Mouse (Mus musculus) heart, postnatal 14 days (tissue): ENCODE results near the gene St5. TPM values are rescaled to one million over a fixed set of nuclear protein-coding genes. Genes with fewer than 3 reads are reported as not detected.

Source experiments
- DNase-seq, 2 experiments: peaks; one replicate each; pipeline ENCODE4 v3.0.0; 2021 to 2022
- intact Hi-C: fragments of 180-260 bp; cut with DNase I; formaldehyde crosslinking; loops from one replicate; pipeline ENCODE4 v1.15.1; 2025
- long read RNA-seq, 2 experiments: library from polyadenylated mRNA; stranded (forward); transcript quantifications; one replicate each; pipeline ENCODE4 v2.0.0; 2021
- total RNA-seq, 2 experiments: library from RNA; stranded (reverse); gene quantifications; 2 replicates each; pipeline ENCODE4 v1.2.3; 2021

Gene St5
- 10 to 100 TPM; 33.5 to 35.2 TPM for total RNA-seq
- long read RNA-seq, experiment 1, full-length matches to known transcripts: 12 of 38 reads
- long read RNA-seq, experiment 1, partial matches to known transcripts: 9 of 38 reads
- long read RNA-seq, experiment 1, other reads (novel, unspliced or antisense): 17 of 38 reads
- long read RNA-seq, experiment 2, full-length matches to known transcripts: 13 of 29 reads
- long read RNA-seq, experiment 2, partial matches to known transcripts: 4 of 29 reads
- long read RNA-seq, experiment 2, other reads (novel, unspliced or antisense): 12 of 29 reads

GRCm38 (mm10) chr7:109703190-109704015 lies at the start of gene St5, which contains the start of gene Akip1:
TSS of gene St5 (minus strand) at chr7:109703605.
TSS of gene Akip1 (plus strand) at chr7:109703690.
- DNase-seq: peak; percentile 96 to 98
- intact Hi-C loops: loop anchor here (2.0 to 10.0 kb wide), 2 partner anchors 31 to 361 kb away; partner anchors contain the start of gene Zfp143

GRCm38 (mm10) chr7:109752008-109752925 lies 48.9 kb upstream of the St5 start, which contains the start of gene Tmem9b:
TSS of gene Tmem9b (minus strand) at chr7:109752875.
- DNase-seq: peak; percentile 84 to 87
- intact Hi-C loops: no loop called here

GRCm38 (mm10) chr7:109751427-109752007 lies 48.1 kb upstream of the St5 start:
- intact Hi-C loops: no loop called here
- no peak for DNase-seq

- intact Hi-C loops: no loop called here
- no peak for DNase-seq
Measured at GRCm38 (mm10) chr7:109747747-109748146, 44.3 kb upstream of the St5 start.

GRCm38 (mm10) chr7:109741703-109742102 lies 38.3 kb upstream of the St5 start:
- no peak for DNase-seq
- intact Hi-C loops: no loop called here

- no peak for DNase-seq
- intact Hi-C loops: no loop called here
Measured at GRCm38 (mm10) chr7:109741060-109741459, 37.7 kb upstream of the St5 start.

- DNase-seq: no peak
- intact Hi-C loops: no loop called here
Measured at GRCm38 (mm10) chr7:109739822-109740370, 36.5 kb upstream of the St5 start.

- intact Hi-C loops: no loop called here
- no peak for DNase-seq
Measured at GRCm38 (mm10) chr7:109734806-109735205, 31.4 kb upstream of the St5 start.

DNA sequence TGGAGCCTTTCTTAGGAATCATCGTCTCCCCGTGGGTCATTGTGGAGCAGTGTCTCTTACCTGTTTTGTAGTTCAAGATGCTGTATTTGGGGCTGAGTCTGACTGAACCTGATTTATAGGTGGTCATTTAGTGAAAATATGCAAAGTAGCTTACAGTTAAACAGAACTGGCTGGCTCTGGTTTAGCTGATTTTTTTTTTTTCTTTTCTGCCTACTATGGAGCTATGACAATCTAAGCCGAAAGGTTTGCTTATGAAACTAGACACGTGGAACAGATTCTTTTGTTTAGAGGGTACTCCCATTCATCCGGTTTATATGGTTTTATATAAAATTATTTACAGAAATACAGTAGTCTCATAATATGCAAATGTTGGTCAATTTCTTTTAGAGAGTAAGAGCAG lies 28.2 kb upstream of the St5 start, which contains the start of gene Ascl3:
Ascl3 (minus strand) TSS at position 101 of the 400 bp plus-strand sequence.
- intact Hi-C loops: no loop called here

DNA sequence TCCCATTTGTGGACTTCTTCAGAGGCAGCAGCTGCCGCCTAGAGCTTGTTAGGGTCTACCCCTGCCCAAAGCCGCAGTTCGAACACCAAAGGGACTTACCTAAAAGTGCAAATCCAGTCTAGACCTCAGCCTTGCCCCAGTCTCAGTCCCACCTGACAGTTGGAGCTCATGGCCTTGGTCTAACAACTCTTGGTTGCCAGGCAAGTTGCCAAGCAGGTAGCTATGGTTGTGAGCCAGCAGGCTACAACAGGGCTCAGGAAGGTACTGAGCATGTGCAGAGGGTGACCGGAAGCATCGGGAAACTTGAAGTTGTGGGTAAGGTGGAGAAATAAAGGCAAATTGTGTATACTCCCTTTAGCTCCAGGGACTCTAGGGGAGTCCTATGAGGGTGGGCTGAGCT lies 20.3 kb upstream of the St5 start, which contains the start of gene BC051019:
BC051019 (minus strand) TSS at position 154 of the 400 bp plus-strand sequence.
- DNase-seq: no peak
- intact Hi-C loops: no loop called here

More for the DNA sequence above, 28.2 kb upstream of the St5 start, which contains the start of gene Ascl3:
- DNase-seq: no peak

- no peak for DNase-seq
- intact Hi-C loops: no loop called here
Measured at GRCm38 (mm10) chr7:109723114-109723513, 19.7 kb upstream of the St5 start.

GRCm38 (mm10) chr7:109722618-109723017 lies 19.2 kb upstream of the St5 start:
- intact Hi-C loops: no loop called here
- DNase-seq: no peak

GRCm38 (mm10) chr7:109719286-109719685 lies 15.9 kb upstream of the St5 start:
- peak; percentile 28 to 63 for DNase-seq
- intact Hi-C loops: loop anchor here (2.0 kb wide), 1 partner anchor 190 kb away; no protein-coding TSS in a partner anchor

- intact Hi-C loops: no loop called here
- no peak for DNase-seq
Measured at GRCm38 (mm10) chr7:109713434-109713982, 10.1 kb upstream of the St5 start.

DNA sequence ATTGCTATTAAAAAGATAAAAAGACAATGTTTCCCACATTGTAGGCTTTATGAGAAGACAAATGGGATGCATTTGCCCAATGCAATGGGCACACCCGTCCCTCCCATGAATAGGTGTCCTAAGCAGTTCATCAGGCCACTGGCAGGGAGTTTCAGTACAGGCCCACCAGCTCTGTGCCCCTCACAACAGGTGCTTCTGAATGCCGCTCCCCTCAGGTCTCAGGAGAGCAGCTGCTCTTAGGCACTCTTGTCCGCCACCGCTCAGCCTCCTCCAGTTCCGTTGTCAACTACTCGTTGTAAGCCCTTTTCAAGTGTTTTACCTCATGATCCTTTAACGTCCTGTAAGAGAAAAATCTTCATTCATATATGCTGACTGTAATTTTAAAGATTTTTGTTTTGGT lies 8.8 kb upstream of the St5 start:
- no peak for DNase-seq
- intact Hi-C loops: no loop called here

- no peak for DNase-seq
- intact Hi-C loops: no loop called here
Measured at GRCm38 (mm10) chr7:109710069-109710468, 6.7 kb upstream of the St5 start.

DNA sequence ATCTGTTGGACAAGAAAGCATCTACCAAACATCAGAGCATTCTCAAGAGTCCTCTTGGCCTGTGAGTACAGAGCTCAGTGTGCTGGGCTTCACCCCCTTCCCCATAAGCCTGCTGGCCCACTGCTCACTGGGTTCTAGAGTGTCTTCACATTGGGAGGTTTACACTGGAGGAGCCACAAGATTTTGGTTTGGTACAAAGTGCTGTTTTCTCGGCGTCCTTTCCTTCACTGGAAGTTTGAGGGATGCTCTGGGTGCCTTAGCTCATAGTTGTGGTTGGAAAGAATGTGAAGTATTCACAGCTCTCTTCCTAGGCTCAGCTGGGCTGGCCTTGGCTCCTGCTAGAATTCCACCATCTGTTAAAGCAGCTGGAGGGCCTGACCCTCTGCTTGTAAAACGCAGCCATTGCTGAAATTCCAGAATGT lies 5.6 kb upstream of the St5 start:
- peak; percentile 41 to 56 for DNase-seq
- intact Hi-C loops: loop anchor here (5.0 to 10.0 kb wide), 2 partner anchors 258 to 356 kb away; partner anchors contain the start of gene Zfp143

- intact Hi-C loops: loop anchor here (2.0 to 10.0 kb wide), 3 partner anchors 186 to 358 kb away; partner anchors contain the start of gene Zfp143
- peak; percentile 54 to 64 for DNase-seq
Measured at GRCm38 (mm10) chr7:109707023-109707785, 3.8 kb upstream of the St5 start.
